Mouse (Mus musculus): ENCODE results near the gene Camk1d.
A peak's percentile ranks its signal among the peaks of the same experiment; 100 is the strongest.

The Camk1d gene

GRCm38 (mm10) chr2:5661946-5662345 lies 52.4 kb downstream of the Camk1d start:
- DNase-seq (ENCODE audit: low spot score in 2 of 2) = no peak

GRCm38 (mm10) chr2:5658000-5658399 lies 56.3 kb downstream of the Camk1d start:
- no peak for DNase-seq (ENCODE audit: low spot score in 2 of 2)

GRCm38 (mm10) chr2:5656326-5656725 lies 58.0 kb downstream of the Camk1d start:
- no peak for DNase-seq (ENCODE audit: low spot score in 2 of 2)

DNA sequence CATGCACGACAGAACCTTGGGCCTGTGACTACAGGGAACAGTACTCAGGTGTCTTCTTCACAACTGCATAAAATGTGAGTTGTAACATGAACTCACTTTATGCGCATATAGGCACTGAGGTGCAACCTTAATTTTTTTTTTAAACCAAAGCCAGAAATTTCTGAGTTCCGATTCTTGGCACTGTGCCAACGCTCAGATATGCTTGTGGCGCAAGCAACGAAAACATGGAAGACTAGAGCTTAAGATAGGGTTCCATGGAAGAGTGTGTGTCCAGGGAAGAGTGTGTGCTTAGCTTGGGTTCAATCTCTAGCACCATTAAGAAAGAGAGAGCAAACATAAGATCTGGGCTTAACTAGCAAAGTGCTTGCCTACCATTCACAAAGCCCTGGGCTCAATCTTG lies 62.2 kb downstream of the Camk1d start:
- DNase-seq (ENCODE audit: low spot score in 2 of 2) = no peak

GRCm38 (mm10) chr2:5651285-5651870 lies 62.9 kb downstream of the Camk1d start:
- DNase-seq (ENCODE audit: low spot score in 2 of 2) = no peak

- no peak for DNase-seq (ENCODE audit: low spot score in 2 of 2)
Measured at GRCm38 (mm10) chr2:5649226-5649625, 65.1 kb downstream of the Camk1d start.

- DNase-seq (ENCODE audit: low spot score in 2 of 2) = no peak
Measured at GRCm38 (mm10) chr2:5648764-5649163, 65.6 kb downstream of the Camk1d start.

DNA sequence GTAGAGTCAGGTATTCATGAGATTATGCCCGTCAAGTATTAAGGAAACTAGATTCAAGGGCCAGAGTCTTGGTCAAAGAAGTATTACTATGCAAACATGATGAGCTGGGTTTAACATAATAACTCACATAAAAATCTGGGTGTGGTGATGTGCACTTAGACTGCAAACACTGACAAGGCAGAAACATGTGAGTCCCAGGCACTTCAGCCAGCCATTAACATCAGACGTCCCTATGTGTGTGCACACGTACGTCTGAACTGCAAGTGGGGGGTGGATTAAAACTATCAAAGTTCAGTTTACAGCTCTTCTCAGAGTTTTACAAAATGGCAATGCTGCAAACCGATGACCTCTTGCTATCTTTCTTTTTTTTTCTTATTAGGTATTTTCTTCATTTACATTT lies 68.0 kb downstream of the Camk1d start:
- no peak for DNase-seq (ENCODE audit: low spot score in 2 of 2)

- DNase-seq (ENCODE audit: low spot score in 2 of 2) = no peak
Measured at GRCm38 (mm10) chr2:5645584-5645983, 68.7 kb downstream of the Camk1d start.

GRCm38 (mm10) chr2:5643937-5644336 lies 70.4 kb downstream of the Camk1d start:
- DNase-seq (ENCODE audit: low spot score in 2 of 2) = no peak

- no peak for DNase-seq (ENCODE audit: low spot score in 2 of 2)
Measured at GRCm38 (mm10) chr2:5643226-5643625, 71.1 kb downstream of the Camk1d start.

DNA sequence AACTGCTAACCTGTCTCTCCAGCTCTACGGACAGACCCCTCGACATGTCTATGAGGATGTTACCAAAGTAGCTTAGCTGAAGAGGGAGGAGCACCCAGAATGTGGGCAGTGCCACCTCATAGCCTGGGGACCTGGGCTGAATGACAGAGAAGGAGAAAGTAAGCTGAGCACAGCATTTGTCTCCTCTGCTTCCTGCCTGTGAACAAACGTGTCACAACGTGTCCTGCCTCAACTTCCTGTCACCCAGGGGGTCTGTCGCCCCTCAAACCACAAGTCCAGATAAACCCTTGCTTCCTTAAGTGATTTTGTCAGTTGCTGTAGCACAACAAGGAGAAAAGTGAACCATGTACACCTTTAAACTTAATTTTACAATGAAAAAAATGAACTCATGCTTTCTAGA lies 71.7 kb downstream of the Camk1d start:
- peak; percentile 9 to 16 for DNase-seq (ENCODE audit: low spot score in 2 of 2)

DNA sequence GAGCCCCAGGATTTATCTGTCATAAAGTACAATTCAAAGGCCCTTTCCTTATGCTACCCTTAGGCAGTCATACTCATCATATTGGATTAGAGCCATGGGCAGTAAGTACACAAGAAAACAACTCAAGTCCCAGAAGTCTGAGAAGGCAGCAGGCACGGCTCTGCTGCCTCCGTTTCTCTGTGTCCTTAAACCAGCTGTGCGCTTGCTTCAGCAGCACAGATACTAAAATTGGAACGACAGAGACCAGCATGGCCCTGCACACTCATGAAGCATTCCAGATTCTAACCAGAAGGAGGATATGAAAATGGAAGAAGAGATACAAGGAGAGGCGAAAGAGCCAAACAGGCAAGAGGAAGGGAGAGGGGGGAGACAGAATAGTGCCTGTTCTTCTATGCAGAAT lies 72.6 kb downstream of the Camk1d start:
- DNase-seq (ENCODE audit: low spot score in 2 of 2) = no peak

GRCm38 (mm10) chr2:5640586-5640985 lies 73.7 kb downstream of the Camk1d start:
- DNase-seq (ENCODE audit: low spot score in 2 of 2) = no peak

- no peak for DNase-seq (ENCODE audit: low spot score in 2 of 2)
Measured at GRCm38 (mm10) chr2:5636801-5637742, 77.2 kb downstream of the Camk1d start.

GRCm38 (mm10) chr2:5632355-5632684 lies 82.0 kb downstream of the Camk1d start:
- no peak for DNase-seq (ENCODE audit: low spot score in 2 of 2)

GRCm38 (mm10) chr2:5631676-5632354 lies 82.5 kb downstream of the Camk1d start:
- DNase-seq (ENCODE audit: low spot score in 2 of 2) = no peak

- no peak for DNase-seq (ENCODE audit: low spot score in 2 of 2)
Measured at GRCm38 (mm10) chr2:5630710-5631109, 83.6 kb downstream of the Camk1d start.

- peak in 1 of 2 experiments; percentile 8 for DNase-seq (ENCODE audit: low spot score in 2 of 2)
Measured at GRCm38 (mm10) chr2:5624379-5624778, 89.9 kb downstream of the Camk1d start.

DNA sequence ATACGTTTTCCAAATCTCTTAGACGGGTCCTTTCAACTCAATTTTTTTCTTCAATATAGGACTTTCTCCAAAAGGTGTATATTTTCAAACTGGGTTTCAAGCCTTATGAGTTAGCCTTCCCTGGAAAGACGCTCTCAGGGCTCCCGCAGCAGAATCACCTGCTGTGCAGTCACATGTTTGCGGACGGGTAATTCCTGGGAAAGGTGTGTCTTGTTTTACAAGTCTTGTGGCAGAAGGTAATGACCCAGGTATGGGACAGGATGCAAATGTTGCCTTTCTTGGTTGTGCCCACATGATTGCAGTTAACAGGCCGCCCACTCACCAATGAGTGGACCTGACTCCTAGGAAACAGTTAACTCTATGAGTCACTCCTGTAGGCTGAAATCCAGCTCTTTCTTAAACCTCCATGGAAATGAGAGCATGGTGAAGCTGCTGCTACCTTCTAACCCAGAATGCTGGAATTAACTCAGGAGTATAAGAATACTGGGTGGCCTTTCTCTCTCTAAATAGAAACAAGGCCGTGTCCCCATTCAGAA lies 95.9 kb downstream of the Camk1d start:
- DNase-seq (ENCODE audit: low spot score in 2 of 2) = no peak

DNA sequence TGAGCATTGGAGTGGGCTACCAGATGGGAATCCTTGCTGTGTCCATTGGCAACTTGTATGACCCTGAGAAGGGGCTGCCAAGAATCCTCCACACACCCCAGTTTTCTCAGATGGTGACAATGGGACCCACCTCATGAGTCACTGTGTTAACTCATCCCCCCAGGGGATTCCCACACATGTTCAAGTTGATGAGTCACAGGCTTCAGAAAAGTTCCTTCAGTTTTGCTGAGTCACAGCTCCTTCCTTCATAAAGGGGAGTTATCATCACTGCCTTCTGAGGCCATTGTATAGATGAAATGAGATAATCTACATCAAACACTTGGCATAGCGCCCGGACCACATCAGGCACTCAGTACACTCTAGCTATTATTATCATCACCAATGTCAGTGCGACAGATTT lies 99.4 kb downstream of the Camk1d start:
- DNase-seq (ENCODE audit: low spot score in 2 of 2) = peak in 1 of 2 experiments; percentile 5

DNA sequence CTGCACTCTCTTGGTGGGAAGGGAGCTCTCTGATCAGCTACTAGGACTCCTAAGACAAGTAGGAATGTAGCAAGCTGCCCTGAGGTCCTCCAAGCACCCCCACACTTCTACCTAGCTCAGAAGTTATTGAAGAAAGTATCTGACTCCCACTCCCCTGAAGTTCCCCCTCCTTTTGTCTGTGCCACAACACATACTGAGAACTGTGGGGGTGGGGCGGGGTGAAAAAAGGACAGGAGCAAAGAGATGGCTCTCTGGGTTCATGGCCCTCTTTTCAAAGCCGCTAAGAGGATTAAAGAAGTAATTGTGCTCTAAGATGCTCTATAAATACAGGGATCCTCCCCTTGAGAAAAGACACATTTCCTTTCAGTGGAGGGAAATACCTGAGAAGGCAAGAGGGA lies 100.0 kb downstream of the Camk1d start:
- no peak for DNase-seq (ENCODE audit: low spot score in 2 of 2)

All from spleen, postnatal 36 days (tissue).